Mouse (Mus musculus) lung, postnatal 0 days (tissue): Measurements from ENCODE around the gene Crabp2. TPM values are rescaled to one million over a fixed set of nuclear protein-coding genes. Genes with fewer than 3 reads are reported as not detected.
A peak's percentile ranks its signal among the peaks of the same experiment; 100 is the strongest.

Experiments used
- ATAC-seq: fragments of 200-750 bp; cut with Nextera tagmentation; 2 replicates; pipeline ENCODE4 v1.8.0; 2017; ENCODE audit warnings: moderate library complexity
- DNase-seq: peaks from one replicate; pipeline ENCODE4 v3.0.0-alpha.2; 2016; ENCODE audit warnings: low spot score
- H3K27ac ChIP-seq: fragments of 300-500 bp; sonication (generic); 2 replicates; pipeline ENCODE4 v1.5.1; 2014; ENCODE audit warnings: antibody characterized with exemption, mild to moderate bottlenecking, low read length, mixed read lengths
- H3K27me3 ChIP-seq: fragments of 300-500 bp; sonication (generic); replicated peaks from 2 replicates; pipeline ENCODE4 v1.6.1; 2014; ENCODE audit warnings: low read length, mixed read lengths; ENCODE audit not compliant: insufficient read depth
- H3K36me3 ChIP-seq: fragments of 300-500 bp; sonication (generic); 2 replicates; pipeline ENCODE4 v1.6.1; 2014; ENCODE audit warnings: low read length, mixed read lengths; ENCODE audit not compliant: insufficient read depth
- H3K4me1 ChIP-seq: fragments of 300-500 bp; sonication (generic); 2 replicates; pipeline ENCODE4 v1.6.1; 2014; ENCODE audit warnings: antibody characterized with exemption, low read depth, low read length, mixed read lengths; ENCODE audit not compliant: insufficient read depth
- H3K4me2 ChIP-seq: fragments of 300-500 bp; sonication (generic); replicated peaks from 2 replicates; pipeline ENCODE4 v1.6.1; 2014; ENCODE audit warnings: low read depth, mild to moderate bottlenecking, low read length, moderate library complexity, mixed read lengths
- H3K4me3 ChIP-seq: fragments of 300-500 bp; sonication (generic); 2 replicates; pipeline ENCODE4 v1.5.1; 2014; ENCODE audit warnings: low read depth, low read length
- H3K9ac ChIP-seq: fragments of 300-500 bp; sonication (generic); replicated peaks from 2 replicates; pipeline ENCODE4 v1.6.1; 2014; ENCODE audit warnings: low read depth, mild to moderate bottlenecking
- H3K9me3 ChIP-seq: fragments of 300-500 bp; sonication (generic); 2 replicates; pipeline ENCODE4 v1.6.1; 2016; ENCODE audit warnings: low read length, mixed read lengths
- CTCF ChIP-seq: IDR thresholded peaks from 2 replicates; pipeline ENCODE4 v1.5.1; 2016; ENCODE audit warnings: antibody characterized with exemption, mild to moderate bottlenecking
- EP300 ChIP-seq: IDR thresholded peaks from 2 replicates; pipeline ENCODE4 v1.6.1; 2016; ENCODE audit warnings: antibody characterized with exemption, mild to moderate bottlenecking, control low read depth
- WGBS: fragments of 180-500 bp; shearing (Covaris S2); extraction: QIAGEN DNeasy Blood & Tissue Kit; methylation state at CpG from one replicate; pipeline ENCODE4 v1.1.7; 2014; 5-methylcytosine and 5-hydroxymethylcytosine counted together
- polyA plus RNA-seq: library from polyadenylated mRNA; unstranded; fragments of >200 nt; fragmentation: Nextera tagmentation; extraction: Ambion mirVana; gene quantifications from 2 replicates; pipeline ENCODE4 v1.2.1, GENCODE M21; 2015

The Crabp2 gene
- polyA plus RNA-seq, 1 experiment from 2014 or later: 0.21 TPM

DNA sequence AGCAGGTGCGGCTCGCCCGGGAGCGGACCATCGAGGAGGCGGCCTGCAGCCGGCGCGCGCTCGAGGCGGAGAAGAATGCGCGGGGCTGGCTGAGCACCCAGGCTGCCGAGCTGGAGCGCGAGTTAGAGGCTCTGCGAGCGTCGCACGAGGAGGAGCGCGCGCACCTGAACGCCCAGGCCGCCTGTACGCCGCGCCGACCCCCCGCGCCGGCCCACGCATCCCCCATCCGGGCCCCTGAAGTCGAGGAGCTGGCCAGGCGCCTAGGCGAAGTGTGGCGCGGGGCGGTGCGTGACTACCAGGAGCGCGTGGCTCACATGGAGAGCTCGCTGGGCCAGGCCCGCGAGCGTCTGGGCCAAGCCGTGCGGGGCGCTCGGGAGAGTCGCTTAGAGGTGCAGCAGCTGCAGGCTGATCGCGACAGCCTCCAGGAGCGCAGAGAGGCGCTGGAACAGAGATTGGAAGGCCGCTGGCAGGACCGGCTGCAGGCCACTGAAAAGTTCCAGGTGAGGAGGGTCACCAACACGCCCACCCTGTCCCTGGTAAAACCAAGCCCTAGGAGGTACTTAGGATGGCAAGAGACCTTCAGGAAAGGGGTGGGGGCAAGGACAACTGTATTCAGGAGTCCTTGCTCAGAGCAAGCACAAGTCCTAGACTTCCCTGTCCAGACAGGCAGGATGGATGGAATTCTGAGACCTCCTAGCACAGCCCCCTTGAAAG, 23.2 kb downstream of the Crabp2 start:
- TF ChIP-seq CTCF (no peak), EP300 (no peak)
- peak overlapping the region; percentile 48 for H3K9ac ChIP-seq
- peak; percentile 13 for ATAC-seq
- no peaks in the 10 kb centered on the region for H3K36me3 ChIP-seq
- H3K4me2 ChIP-seq: peak overlapping the region; percentile 50
- H3K4me1 ChIP-seq: peaks cover 15% of the 10 kb centered on the region; the same call in 1 of the 2 replicates
- H3K4me3 ChIP-seq: peak overlapping the region; percentile 49
- 1% methylated on average over 60 of the region's 60 CpGs for WGBS
- DNase-seq: peak; percentile 56
- 0 out of 2 replicates have a peak, but pooled peaks cover 4% of the 10 kb centered on the region for H3K27me3 ChIP-seq
- H3K9me3 ChIP-seq: no peaks in the 10 kb centered on the region
- H3K27ac ChIP-seq: 0 out of 2 replicates have a peak overlapping the region, but pooled peaks have one; percentile 44

DNA sequence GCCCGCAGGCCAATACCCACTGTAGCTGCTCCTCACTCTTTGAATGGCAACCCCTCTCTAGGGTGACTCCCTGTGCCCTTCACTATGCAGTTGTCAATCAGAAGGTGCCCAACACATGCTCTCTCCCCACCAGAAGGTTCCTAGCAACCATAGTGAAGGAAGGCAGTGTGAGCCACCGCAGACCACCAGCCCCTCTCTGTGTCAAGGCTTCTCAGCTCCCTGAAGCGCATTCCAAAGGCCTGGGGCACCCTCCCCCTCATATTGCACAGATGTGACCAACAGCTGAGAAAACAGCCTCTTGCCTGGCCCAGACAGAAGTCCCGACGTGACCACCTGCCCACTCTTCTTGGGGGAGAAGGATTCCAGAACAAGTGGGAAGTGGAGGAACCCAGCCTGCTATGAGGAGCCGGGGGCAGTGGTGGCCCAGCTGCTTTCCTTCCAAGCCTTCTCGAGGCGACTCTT, 23.8 kb downstream of the Crabp2 start:
- H3K4me1 ChIP-seq: peaks cover 15% of the 10 kb centered on the region; the same call in 1 of the 2 replicates
- WGBS: 11% methylated on average over 8 of the region's 8 CpGs
- no peaks in the 10 kb centered on the region for H3K9me3 ChIP-seq
- ATAC-seq (no peak), DNase-seq (no peak)
- H3K27me3 ChIP-seq: 0 out of 2 replicates have a peak, but pooled peaks cover 4% of the 10 kb centered on the region
- no peak overlapping the region for H3K27ac ChIP-seq
- TF ChIP-seq CTCF (no peak), EP300 (no peak)
- H3K4me3 ChIP-seq: peak overlapping the region; percentile 49
- peak overlapping the region; percentile 48 for H3K9ac ChIP-seq
- H3K4me2 ChIP-seq: peak overlapping the region; percentile 50
- H3K36me3 ChIP-seq: no peaks in the 10 kb centered on the region

DNA sequence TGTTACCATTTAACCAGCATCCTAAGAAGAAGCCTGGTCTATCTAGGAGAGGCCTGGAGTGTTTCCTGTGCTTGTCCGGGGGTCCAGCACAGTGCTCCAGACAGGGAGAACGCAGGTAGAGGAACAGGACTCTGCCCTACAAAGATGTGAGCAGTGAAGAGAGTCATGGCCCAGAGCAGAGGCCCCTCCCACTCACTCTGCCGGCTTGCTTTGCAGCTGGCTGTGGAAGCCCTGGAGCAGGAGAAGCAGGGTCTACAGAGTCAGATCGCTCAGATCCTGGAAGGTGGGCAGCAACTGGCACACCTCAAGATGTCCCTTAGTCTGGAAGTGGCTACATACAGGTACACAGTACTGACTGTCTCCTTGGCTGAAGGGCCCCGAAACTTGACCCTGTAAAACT, 24.3 kb downstream of the Crabp2 start:
- Histone ChIP-seq H3K4me3 (peak overlapping the region; percentile 49), H3K4me1 (peaks cover 15% of the 10 kb centered on the region; the same call in 1 of the 2 replicates), H3K9ac (peak overlapping the region; percentile 48), H3K36me3 (no peaks in the 10 kb centered on the region), H3K9me3 (no peaks in the 10 kb centered on the region), H3K4me2 (peak overlapping the region; percentile 50), H3K27ac (no peak overlapping the region), H3K27me3 (0 out of 2 replicates have a peak, but pooled peaks cover 4% of the 10 kb centered on the region)
- WGBS: 30% methylated on average over 5 of the region's 5 CpGs
- ATAC-seq (no peak), DNase-seq (no peak)
- TF ChIP-seq EP300 (no peak), CTCF (no peak)

DNA sequence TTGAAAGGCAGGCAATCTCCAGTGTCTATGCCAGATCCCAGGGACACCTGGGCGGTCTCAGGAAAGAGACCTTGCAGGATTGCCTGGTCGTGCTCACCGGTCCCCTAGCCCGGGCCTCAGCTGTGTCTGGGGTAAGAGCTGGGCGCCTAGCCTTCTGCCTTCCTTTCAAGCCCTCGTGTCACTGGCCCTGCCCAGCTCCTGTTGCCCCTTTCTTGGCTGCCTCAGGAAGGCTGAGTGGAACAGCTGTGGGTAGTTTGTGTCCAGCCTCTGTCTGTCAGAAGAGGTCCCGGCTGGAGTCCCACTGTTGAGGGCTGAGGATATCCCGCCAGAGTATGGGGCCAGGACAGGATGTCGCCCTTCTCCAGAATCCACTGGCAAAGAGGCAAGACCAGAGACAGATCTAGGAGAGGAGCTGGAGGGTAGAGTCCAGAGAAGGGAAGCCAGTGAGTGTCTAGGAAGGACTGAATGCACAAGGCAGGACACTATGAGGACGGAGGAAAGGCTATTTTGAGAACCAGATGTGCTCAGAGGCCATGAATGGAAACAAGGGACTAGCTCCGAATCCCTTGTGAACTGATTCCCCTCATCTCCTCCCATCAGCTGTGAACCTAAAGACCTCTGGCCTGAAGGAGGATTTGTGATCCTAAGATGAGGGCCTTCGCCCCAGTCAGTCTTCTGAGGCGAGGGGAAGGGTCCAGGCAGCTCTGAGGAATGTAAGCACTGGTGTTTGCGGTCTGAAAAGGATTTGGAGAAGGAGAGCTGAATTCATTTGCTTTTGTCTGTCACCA, 25.3 kb downstream of the Crabp2 start:
- no peak for TF ChIP-seq CTCF
- TF ChIP-seq EP300: no peak
- no peaks in the 10 kb centered on the region for H3K9me3 ChIP-seq
- DNase-seq (no peak), ATAC-seq (peak; percentile 12; the same call in 1 of the 2 replicates)
- H3K27me3 ChIP-seq: 0 out of 2 replicates have a peak, but pooled peaks cover 4% of the 10 kb centered on the region
- H3K27ac ChIP-seq: peak overlapping the region; percentile 15; the same call in 1 of the 2 replicates
- no peaks in the 10 kb centered on the region for H3K36me3 ChIP-seq
- WGBS: 50% methylated on average over 14 of the region's 14 CpGs
- H3K4me3 ChIP-seq: peak overlapping the region; percentile 49
- peak overlapping the region; percentile 50 for H3K4me2 ChIP-seq
- no peak overlapping the region for H3K9ac ChIP-seq
- peaks cover 15% of the 10 kb centered on the region; the same call in 1 of the 2 replicates for H3K4me1 ChIP-seq

- H3K27ac ChIP-seq: no peak overlapping the region
- 0 out of 2 replicates have a peak, but pooled peaks cover 4% of the 10 kb centered on the region for H3K27me3 ChIP-seq
- no peaks in the 10 kb centered on the region for H3K9me3 ChIP-seq
- DNase-seq (peak; percentile 48), ATAC-seq (peak; percentile 41)
- peak overlapping the region; percentile 50 for H3K4me2 ChIP-seq
- no peak overlapping the region for H3K9ac ChIP-seq
- no peaks in the 10 kb centered on the region for H3K36me3 ChIP-seq
- H3K4me3 ChIP-seq: peak overlapping the region; percentile 49; the same call in 1 of the 2 replicates
- WGBS: 34% methylated on average over 12 of the region's 12 CpGs
- H3K4me1 ChIP-seq: peaks cover 15% of the 10 kb centered on the region; the same call in 1 of the 2 replicates
- TF ChIP-seq CTCF: no peak
- no peak for TF ChIP-seq EP300
These were observed 26.0 kb downstream of the Crabp2 start for GRCm38 (mm10) chr3:87974381-87974987.

DNA sequence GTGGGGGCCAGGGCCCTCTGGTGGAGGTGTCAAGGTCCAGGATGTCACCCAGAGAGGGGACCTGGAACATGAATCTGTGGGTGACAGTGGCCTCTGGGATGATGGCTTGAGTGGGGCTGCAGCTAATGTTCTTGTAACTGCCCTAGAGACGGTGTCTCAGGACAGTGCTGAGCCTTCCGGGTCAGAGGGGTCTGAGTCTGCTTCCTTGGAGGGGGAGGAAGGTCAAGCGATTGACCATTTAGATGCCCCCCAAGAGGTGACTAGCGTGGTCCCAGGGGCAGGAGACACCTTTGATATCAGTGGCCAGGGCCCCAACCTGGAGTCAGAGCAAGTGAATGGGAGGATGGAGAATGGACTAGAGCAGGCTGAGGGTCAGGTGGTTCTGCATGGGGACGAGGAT, 31.0 kb downstream of the Crabp2 start:
- Histone ChIP-seq H3K27me3 (no peaks in the 10 kb centered on the region), H3K4me1 (peaks cover 24% of the 10 kb centered on the region; the same call in 1 of the 2 replicates), H3K9ac (no peak overlapping the region), H3K4me2 (no peak overlapping the region), H3K4me3 (no peak overlapping the region), H3K9me3 (no peaks in the 10 kb centered on the region), H3K36me3 (no peaks in the 10 kb centered on the region), H3K27ac (no peak overlapping the region)
- no peak for DNase-seq
- TF ChIP-seq EP300 (no peak), CTCF (no peak)
- no peak for ATAC-seq
- WGBS: 80% methylated on average over 5 of the region's 5 CpGs
